Mouse (Mus musculus): ENCODE results near the gene Slc7a4. TPM values are rescaled to one million over a fixed set of nuclear protein-coding genes. Genes with fewer than 3 reads are reported as not detected.
"Not testable (repeated sequence)": the region's sequence is repeated elsewhere in the genome, so short reads cannot be mapped to it uniquely, and the experiment has no call there.

The Slc7a4 gene
- polyA plus RNA-seq (2014; fragmentation: Nextera tagmentation; extraction: Ambion mirVana): 41.2 and 42.0 TPM in 2 replicates

DNA sequence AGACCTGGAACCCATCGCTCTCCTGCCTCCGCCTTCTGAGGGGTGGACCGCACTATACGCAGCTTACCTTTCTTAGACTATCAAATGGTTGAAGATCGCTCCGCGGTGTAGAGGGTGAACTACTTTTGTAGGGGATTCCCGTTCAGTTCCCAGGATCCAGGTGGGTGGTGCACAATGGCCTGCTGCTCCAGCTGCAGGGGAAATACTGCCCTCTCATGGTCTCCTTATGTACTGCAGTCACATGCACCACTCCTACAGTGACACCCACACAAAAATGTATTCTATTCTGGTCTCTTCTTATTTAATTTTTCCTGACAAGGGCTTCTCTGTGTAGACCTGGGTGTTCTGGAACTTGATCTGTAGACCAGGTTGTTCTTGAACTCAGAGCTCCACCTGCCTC is at the start of gene Slc7a4:
Gene Slc7a4 (minus strand): TSS at position 151 of the 400 bp plus-strand sequence.
- WGBS: 14% methylated on average over 8 of the region's 8 CpGs
- peak; percentile 23 for DNase-seq (ENCODE audit: low spot score)
- Histone ChIP-seq H3K4me2 (replicated peaks) (no peak within 1 kb of the TSS), H3K4me1 (replicated peaks; ENCODE audit: control insufficient read depth, insufficient read depth, low read length) (no peaks in the 10 kb centered on the region), H3K9ac (no peak within 1 kb of the TSS), H3K4me3 (replicated peaks; ENCODE audit: low read length) (no peak within 1 kb of the TSS), H3K9me3 (ENCODE audit: control insufficient read depth, low read length) (no peaks in the 10 kb centered on the region), H3K27ac (no peak within 1 kb of the TSS), H3K36me3 (replicated peaks; ENCODE audit: control insufficient read depth, insufficient read depth) (no peaks in the 10 kb centered on the region), H3K27me3 (ENCODE audit: control insufficient read depth, insufficient read depth, low read length) (no peaks in the 10 kb centered on the region)
- no peak for ATAC-seq (ENCODE audit: low FRiP score)

DNA sequence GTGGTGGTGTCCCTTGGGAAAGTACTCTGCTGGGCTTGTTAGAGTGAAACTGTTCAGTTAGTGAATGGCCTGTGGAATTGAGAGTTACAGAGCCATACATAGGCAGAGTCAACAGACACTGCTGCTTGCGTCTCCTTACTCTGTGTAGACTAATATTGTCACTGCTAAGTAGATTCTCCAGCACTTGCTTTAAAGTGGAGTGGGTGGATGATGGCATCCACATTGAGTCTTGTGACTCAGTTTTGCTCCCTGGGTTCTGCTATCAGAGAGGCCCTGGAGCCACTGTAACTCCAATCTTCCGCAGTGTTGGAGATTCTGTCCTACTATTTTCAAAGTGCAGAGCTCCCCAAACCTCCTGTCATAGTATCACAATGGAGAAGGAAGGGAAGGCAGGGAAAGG is 49.6 kb upstream of the Slc7a4 start:
- no peak overlapping the region for H3K9ac ChIP-seq
- peaks cover 80% of the 10 kb centered on the region for H3K36me3 ChIP-seq (replicated peaks; ENCODE audit: control insufficient read depth, insufficient read depth)
- no peak overlapping the region for H3K4me2 ChIP-seq (replicated peaks)
- ATAC-seq (ENCODE audit: low FRiP score) (no peak), DNase-seq (ENCODE audit: low spot score) (no peak)
- no peak overlapping the region for H3K4me3 ChIP-seq (replicated peaks; ENCODE audit: low read length)
- no peaks in the 10 kb centered on the region for H3K9me3 ChIP-seq (ENCODE audit: control insufficient read depth, low read length)
- no peak overlapping the region for H3K27ac ChIP-seq
- H3K4me1 ChIP-seq (replicated peaks; ENCODE audit: control insufficient read depth, insufficient read depth, low read length): no peaks in the 10 kb centered on the region
- 98% methylated on average over 2 of the region's 2 CpGs for WGBS
- H3K27me3 ChIP-seq (ENCODE audit: control insufficient read depth, insufficient read depth, low read length): no peaks in the 10 kb centered on the region

GRCm38 (mm10) chr16:17626269-17626555 is 43.2 kb upstream of the Slc7a4 start:
- 97% methylated on average over 5 of the region's 5 CpGs for WGBS

DNA sequence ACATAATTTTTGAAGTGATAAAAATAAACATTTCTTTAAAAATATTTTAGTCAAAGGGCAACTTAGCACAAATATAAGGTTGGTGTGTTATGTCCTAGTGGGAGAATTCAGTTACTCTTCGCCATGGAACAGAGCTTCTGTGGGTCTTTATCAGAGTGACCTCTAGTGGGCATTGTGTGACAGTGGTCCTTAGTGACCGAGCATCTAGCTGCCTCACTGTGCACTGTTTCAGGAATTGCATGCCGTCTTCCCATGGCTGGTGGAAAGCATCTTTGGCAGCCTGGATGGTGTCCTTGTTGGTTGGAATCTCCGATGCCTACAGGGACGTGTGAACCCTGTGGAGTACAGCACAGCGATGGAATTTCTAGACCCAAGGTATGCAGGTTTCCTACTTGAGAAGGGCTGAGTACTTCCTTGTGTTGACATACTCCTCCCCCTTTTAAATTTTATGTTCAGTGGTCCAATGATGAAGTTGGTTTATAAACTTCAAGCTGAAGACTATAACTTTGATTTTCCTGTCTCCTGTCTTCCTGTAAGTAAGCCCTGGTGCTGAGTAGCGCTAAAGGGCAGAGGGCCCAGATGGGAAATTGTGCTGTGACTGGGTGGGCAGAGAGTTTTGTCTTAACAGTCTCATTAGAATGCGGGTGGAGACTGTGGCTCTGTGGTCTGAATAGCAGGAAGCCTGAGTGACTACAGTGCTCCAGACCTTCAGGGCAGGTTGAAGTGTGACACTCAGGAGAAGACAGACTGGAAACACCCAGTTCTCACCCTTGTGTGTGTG is 42.7 kb upstream of the Slc7a4 start:
- Histone ChIP-seq H3K4me2 (replicated peaks) (no peak overlapping the region), H3K36me3 (replicated peaks; ENCODE audit: control insufficient read depth, insufficient read depth) (peaks cover 76% of the 10 kb centered on the region), H3K27ac (no peak overlapping the region), H3K4me3 (replicated peaks; ENCODE audit: low read length) (no peak overlapping the region), H3K4me1 (replicated peaks; ENCODE audit: control insufficient read depth, insufficient read depth, low read length) (no peaks in the 10 kb centered on the region), H3K9me3 (ENCODE audit: control insufficient read depth, low read length) (no peaks in the 10 kb centered on the region), H3K9ac (no peak overlapping the region), H3K27me3 (ENCODE audit: control insufficient read depth, insufficient read depth, low read length) (no peaks in the 10 kb centered on the region)
- DNase-seq (ENCODE audit: low spot score) (peak; percentile 63), ATAC-seq (ENCODE audit: low FRiP score) (peak; percentile 68; the same call in 1 of the 2 replicates)
- WGBS: 72% methylated on average over 8 of the region's 8 CpGs

More at GRCm38 (mm10) chr16:17626269-17626555, 43.2 kb upstream of the Slc7a4 start:
- peaks cover 80% of the 10 kb centered on the region for H3K36me3 ChIP-seq (replicated peaks; ENCODE audit: control insufficient read depth, insufficient read depth)
- H3K9ac ChIP-seq: no peak overlapping the region
- no peak overlapping the region for H3K4me3 ChIP-seq (replicated peaks; ENCODE audit: low read length)
- no peaks in the 10 kb centered on the region for H3K27me3 ChIP-seq (ENCODE audit: control insufficient read depth, insufficient read depth, low read length)
- H3K4me1 ChIP-seq (replicated peaks; ENCODE audit: control insufficient read depth, insufficient read depth, low read length): no peaks in the 10 kb centered on the region
- no peak overlapping the region for H3K4me2 ChIP-seq (replicated peaks)
- no peaks in the 10 kb centered on the region for H3K9me3 ChIP-seq (ENCODE audit: control insufficient read depth, low read length)
- no peak overlapping the region for H3K27ac ChIP-seq
- DNase-seq (ENCODE audit: low spot score) (no peak), ATAC-seq (ENCODE audit: low FRiP score) (no peak)

DNA sequence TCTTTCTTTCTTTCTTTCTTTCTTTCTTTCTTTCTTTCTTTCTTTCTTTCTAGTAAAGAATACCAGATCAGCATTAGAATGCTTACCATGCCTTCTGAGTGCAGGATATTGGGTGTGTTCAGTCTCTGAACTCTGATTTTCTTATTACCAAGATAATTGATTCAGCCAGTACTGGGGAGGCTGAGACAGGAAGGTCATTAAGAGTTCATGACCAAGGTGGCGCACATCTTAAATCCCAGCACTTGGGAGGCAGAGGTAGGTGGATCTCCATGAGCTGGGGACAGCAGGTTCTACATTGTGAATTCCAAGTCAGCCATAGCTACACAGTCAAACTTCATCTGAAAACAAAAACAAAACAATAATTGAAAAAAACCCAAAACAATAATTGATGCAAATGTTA is 38.9 kb upstream of the Slc7a4 start:
- no peak overlapping the region for H3K4me3 ChIP-seq (replicated peaks; ENCODE audit: low read length)
- no peaks in the 10 kb centered on the region for H3K9me3 ChIP-seq (ENCODE audit: control insufficient read depth, low read length)
- H3K36me3 ChIP-seq (replicated peaks; ENCODE audit: control insufficient read depth, insufficient read depth): peaks cover 42% of the 10 kb centered on the region
- H3K9ac ChIP-seq: no peak overlapping the region
- 0 out of 2 replicates have a peak, but pooled peaks cover 6% of the 10 kb centered on the region for H3K4me1 ChIP-seq (replicated peaks; ENCODE audit: control insufficient read depth, insufficient read depth, low read length)
- H3K27me3 ChIP-seq (ENCODE audit: control insufficient read depth, insufficient read depth, low read length): no peaks in the 10 kb centered on the region
- DNase-seq (ENCODE audit: low spot score) (no peak), ATAC-seq (ENCODE audit: low FRiP score) (no peak)
- WGBS: 91% methylated on average over 1 of the region's 1 CpGs
- no peak overlapping the region for H3K27ac ChIP-seq
- H3K4me2 ChIP-seq (replicated peaks): no peak overlapping the region

DNA sequence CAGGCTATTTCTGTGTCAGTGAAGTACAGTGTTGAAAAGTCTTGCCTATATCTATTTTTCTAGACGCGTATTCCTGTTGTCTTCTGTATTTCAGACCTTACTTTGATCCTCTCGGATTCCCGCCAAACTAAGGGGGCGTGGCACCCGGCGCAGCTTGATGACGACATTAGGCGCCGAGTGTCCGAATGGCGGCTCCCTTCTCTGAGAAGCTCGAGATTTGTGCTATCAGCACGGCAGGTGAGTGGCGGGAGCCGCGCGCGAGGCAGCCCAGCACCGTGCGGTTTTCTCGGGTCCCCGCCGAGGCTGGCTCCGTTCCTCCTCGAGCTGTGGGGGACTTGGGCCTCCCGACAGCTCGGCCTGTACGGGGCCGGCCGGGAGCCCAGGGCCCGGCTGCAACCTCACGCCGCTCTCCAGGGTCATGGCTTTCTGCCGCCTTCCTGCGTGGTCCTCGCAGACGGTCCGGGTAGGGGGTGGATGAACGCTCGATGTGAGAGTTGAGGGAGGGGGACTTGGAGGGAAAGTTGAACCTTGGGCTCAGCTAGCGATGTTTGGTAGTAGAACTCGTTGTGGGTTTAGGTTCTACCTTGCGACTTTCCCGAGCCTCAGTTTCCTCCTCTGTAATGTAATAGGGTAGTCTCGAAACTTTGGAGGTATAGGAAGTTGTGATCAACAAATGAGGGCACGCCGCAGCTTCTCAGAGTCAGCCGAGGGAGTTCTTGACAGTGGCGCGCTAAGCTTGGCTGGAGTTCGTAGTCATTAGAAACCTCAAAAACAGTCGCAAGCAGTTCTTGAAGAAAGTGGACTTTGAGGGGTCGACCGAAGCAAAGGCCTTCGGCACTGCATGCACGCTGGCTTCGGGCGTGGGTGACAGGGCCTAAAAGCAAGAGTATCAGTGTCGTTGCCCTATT is 36.4 kb upstream of the Slc7a4 start, which contains the start of gene Smpd4:
Gene Smpd4 (plus strand): TSS at position 157 of the 908 bp plus-strand sequence.
- 3% methylated on average over 60 of the region's 60 CpGs for WGBS
- ATAC-seq (ENCODE audit: low FRiP score): peak; percentile 86
- Histone ChIP-seq H3K9me3 (ENCODE audit: control insufficient read depth, low read length) (no peaks in the 10 kb centered on the region), H3K27ac (no peak within 1 kb of the TSS), H3K4me2 (replicated peaks) (peak within 1 kb of the TSS; percentile 65), H3K36me3 (replicated peaks; ENCODE audit: control insufficient read depth, insufficient read depth) (peaks cover 27% of the 10 kb centered on the region), H3K4me1 (replicated peaks; ENCODE audit: control insufficient read depth, insufficient read depth, low read length) (0 out of 2 replicates have a peak, but pooled peaks cover 6% of the 10 kb centered on the region), H3K4me3 (replicated peaks; ENCODE audit: low read length) (peak within 1 kb of the TSS; percentile 84), H3K27me3 (ENCODE audit: control insufficient read depth, insufficient read depth, low read length) (no peaks in the 10 kb centered on the region), H3K9ac (peak within 1 kb of the TSS; percentile 81)
- DNase-seq (ENCODE audit: low spot score): peak; percentile 96

- Histone ChIP-seq H3K4me2 (replicated peaks) (no peak overlapping the region), H3K36me3 (replicated peaks; ENCODE audit: control insufficient read depth, insufficient read depth) (peaks cover 15% of the 10 kb centered on the region), H3K27me3 (ENCODE audit: control insufficient read depth, insufficient read depth, low read length) (no peaks in the 10 kb centered on the region), H3K27ac (no peak overlapping the region), H3K9me3 (ENCODE audit: control insufficient read depth, low read length) (no peaks in the 10 kb centered on the region), H3K9ac (no peak overlapping the region; the same call in 1 of the 2 replicates), H3K4me1 (replicated peaks; ENCODE audit: control insufficient read depth, insufficient read depth, low read length) (0 out of 2 replicates have a peak, but pooled peaks cover 6% of the 10 kb centered on the region), H3K4me3 (replicated peaks; ENCODE audit: low read length) (no peak overlapping the region)
- DNase-seq (ENCODE audit: low spot score) (no peak), ATAC-seq (ENCODE audit: low FRiP score) (no peak; the same call in 1 of the 2 replicates)
- 12% methylated on average over 13 of the region's 13 CpGs for WGBS
Observed at GRCm38 (mm10) chr16:17617922-17618565, 35.0 kb upstream of the Slc7a4 start.

- Histone ChIP-seq H3K9ac (no peak overlapping the region), H3K4me2 (replicated peaks) (no peak overlapping the region), H3K4me1 (replicated peaks; ENCODE audit: control insufficient read depth, insufficient read depth, low read length) (0 out of 2 replicates have a peak, but pooled peaks cover 6% of the 10 kb centered on the region), H3K36me3 (replicated peaks; ENCODE audit: control insufficient read depth, insufficient read depth) (no peaks in the 10 kb centered on the region), H3K27me3 (ENCODE audit: control insufficient read depth, insufficient read depth, low read length) (no peaks in the 10 kb centered on the region), H3K4me3 (replicated peaks; ENCODE audit: low read length) (no peak overlapping the region), H3K9me3 (ENCODE audit: control insufficient read depth, low read length) (no peaks in the 10 kb centered on the region), H3K27ac (no peak overlapping the region)
- WGBS: 89% methylated on average over 5 of the region's 5 CpGs
- ATAC-seq (ENCODE audit: low FRiP score) (no peak), DNase-seq (ENCODE audit: low spot score) (no peak)
Observed at GRCm38 (mm10) chr16:17616212-17616611, 33.2 kb upstream of the Slc7a4 start.

- WGBS: 93% methylated on average over 6 of the region's 6 CpGs
- H3K4me2 ChIP-seq (replicated peaks); DNase-seq (ENCODE audit: low spot score); H3K9me3 ChIP-seq (ENCODE audit: control insufficient read depth, low read length); H3K27ac ChIP-seq; H3K4me3 ChIP-seq (replicated peaks; ENCODE audit: low read length); H3K36me3 ChIP-seq (replicated peaks; ENCODE audit: control insufficient read depth, insufficient read depth); H3K27me3 ChIP-seq (ENCODE audit: control insufficient read depth, insufficient read depth, low read length); H3K4me1 ChIP-seq (replicated peaks; ENCODE audit: control insufficient read depth, insufficient read depth, low read length); H3K9ac ChIP-seq; ATAC-seq (ENCODE audit: low FRiP score): not testable (repeated sequence)
Observed at GRCm38 (mm10) chr16:17614740-17615139, 31.7 kb upstream of the Slc7a4 start.

Data from hindbrain, embryonic 14.5 days (tissue).